ENCODE assay signal across 9 mouse cellular contexts in genomic region chr9:53402991-53403390, GRCm38 (mm10). TPM values are rescaled to one million over a fixed set of nuclear protein-coding genes. Genes with fewer than 3 reads are reported as not detected.
DNase-seq lines count a peak whose midpoint lies in the region; ATAC-seq lines count a peak whose summit lies in the region.
"Had no signal": no experiment of that assay in that cellular context is flagged by ENCODE, and none has a peak within 500 bp of the region (broad histone marks: within the 10 kb centered on the region; RNA-seq: fewer than 3 reads in every experiment).

No protein-coding gene starts in this region.

- ATAC-seq in embryonic facial prominence, embryonic 13.5 days (ENCODE audit: insufficient number of reproducible peaks, insufficient read depth, low FRiP score, low TSS enrichment, low read depth), result no peak
- ATAC-seq in hindbrain, embryonic 14.5 days (ENCODE audit: low FRiP score), result no peak
- ATAC-seq in limb, embryonic 15.5 days (ENCODE audit: insufficient number of reproducible peaks, low FRiP score, low TSS enrichment, low read depth), result no peak
- no peak for ATAC-seq in liver, embryonic 11.5 days (replicated peaks; ENCODE audit: low FRiP score)

- peak; percentile 36 for DNase-seq in kidney, adult 9 months
- DNase-seq in kidney, adult 11 months, result no peak
- DNase-seq in hindbrain, embryonic 14.5 days (ENCODE audit: low spot score), result peak; percentile 50
- no peak for DNase-seq in embryo, embryonic 10 days (ENCODE audit: low spot score)
- DNase-seq in liver, embryonic 11.5 days (ENCODE audit: low spot score), result no peak
- DNase-seq: cerebellum, adult 9-11 months had no signal

- peak overlapping the region; percentile 64 for H3K27ac ChIP-seq in embryonic facial prominence, embryonic 13.5 days
- peak overlapping the region; percentile 48 for H3K27ac ChIP-seq in hindbrain, embryonic 14.5 days
- H3K27ac ChIP-seq in limb, embryonic 15.5 days, result peak overlapping the region; percentile 70; the same call in 1 of the 2 replicates
- no peak overlapping the region for H3K27ac ChIP-seq in liver, embryonic 11.5 days (ENCODE audit: low read depth, low read length)
- H3K27ac ChIP-seq: liver, embryonic 15.5 days had no signal

- no peak overlapping the region for H3K9ac ChIP-seq in embryonic facial prominence, embryonic 13.5 days
- no peak overlapping the region for H3K9ac ChIP-seq in hindbrain, embryonic 14.5 days
- no peak overlapping the region for H3K9ac ChIP-seq in limb, embryonic 15.5 days
- no peak overlapping the region for H3K9ac ChIP-seq in liver, embryonic 11.5 days (ENCODE audit: low read depth, low read length)
- H3K9ac ChIP-seq: liver, embryonic 15.5 days had no signal

- H3K36me3 ChIP-seq in embryonic facial prominence, embryonic 13.5 days, result peaks cover 5% of the 10 kb centered on the region; the same call in 1 of the 2 replicates
- no peaks in the 10 kb centered on the region for H3K36me3 ChIP-seq in hindbrain, embryonic 14.5 days (replicated peaks; ENCODE audit: control insufficient read depth, insufficient read depth)
- peaks cover 6% of the 10 kb centered on the region; the same call in 1 of the 2 replicates for H3K36me3 ChIP-seq in limb, embryonic 15.5 days
- no peaks in the 10 kb centered on the region for H3K36me3 ChIP-seq in liver, embryonic 11.5 days (ENCODE audit: control insufficient read depth, insufficient read depth, low read length)
- H3K36me3 ChIP-seq: liver, embryonic 15.5 days had no signal

- no peaks in the 10 kb centered on the region for H3K27me3 ChIP-seq in embryonic facial prominence, embryonic 13.5 days
- no peaks in the 10 kb centered on the region for H3K27me3 ChIP-seq in hindbrain, embryonic 14.5 days (ENCODE audit: control insufficient read depth, insufficient read depth, low read length)
- H3K27me3 ChIP-seq in limb, embryonic 15.5 days, result no peaks in the 10 kb centered on the region
- no peaks in the 10 kb centered on the region for H3K27me3 ChIP-seq in liver, embryonic 11.5 days (replicated peaks; ENCODE audit: control insufficient read depth, insufficient read depth, low read length)
- H3K27me3 ChIP-seq: liver, embryonic 15.5 days had no signal

- H3K9me3 ChIP-seq in embryonic facial prominence, embryonic 13.5 days, result no peaks in the 10 kb centered on the region
- no peaks in the 10 kb centered on the region for H3K9me3 ChIP-seq in hindbrain, embryonic 14.5 days (ENCODE audit: control insufficient read depth, low read length)
- no peaks in the 10 kb centered on the region for H3K9me3 ChIP-seq in limb, embryonic 15.5 days
- no peaks in the 10 kb centered on the region for H3K9me3 ChIP-seq in liver, embryonic 11.5 days (ENCODE audit: control insufficient read depth, low read length)
- H3K9me3 ChIP-seq: liver, embryonic 15.5 days had no signal

- peak overlapping the region; percentile 50 for H3K4me2 ChIP-seq in embryonic facial prominence, embryonic 13.5 days
- peak overlapping the region; percentile 38 for H3K4me2 ChIP-seq in hindbrain, embryonic 14.5 days (replicated peaks)
- peak overlapping the region; percentile 45; the same call in 1 of the 2 replicates for H3K4me2 ChIP-seq in limb, embryonic 15.5 days
- no peak overlapping the region for H3K4me2 ChIP-seq in liver, embryonic 11.5 days

- H3K4me1 ChIP-seq in embryonic facial prominence, embryonic 13.5 days, result peaks cover 22% of the 10 kb centered on the region
- H3K4me1 ChIP-seq in hindbrain, embryonic 14.5 days (replicated peaks; ENCODE audit: control insufficient read depth, insufficient read depth, low read length), result peaks cover 27% of the 10 kb centered on the region
- peaks cover 15% of the 10 kb centered on the region for H3K4me1 ChIP-seq in limb, embryonic 15.5 days
- H3K4me1 ChIP-seq in liver, embryonic 11.5 days (replicated peaks; ENCODE audit: control insufficient read depth, insufficient read depth, low read length), result peaks cover 3% of the 10 kb centered on the region; the same call in 1 of the 2 replicates
- H3K4me1 ChIP-seq: liver, embryonic 15.5 days had no signal

- 0 out of 2 replicates have a peak overlapping the region, but pooled peaks have one; percentile 14 for H3K4me3 ChIP-seq in embryonic facial prominence, embryonic 13.5 days
- H3K4me3 ChIP-seq in hindbrain, embryonic 14.5 days (replicated peaks; ENCODE audit: low read length), result no peak overlapping the region
- H3K4me3 ChIP-seq in limb, embryonic 15.5 days, result peak overlapping the region; percentile 21; the same call in 1 of the 2 replicates
- no peak overlapping the region for H3K4me3 ChIP-seq in liver, embryonic 11.5 days (ENCODE audit: low read depth, low read length)
- H3K4me3 ChIP-seq: liver, embryonic 15.5 days had no signal

- 51% methylated on average over 8 of the region's 8 CpGs for WGBS in embryonic facial prominence, embryonic 13.5 days
- 59% methylated on average over 8 of the region's 8 CpGs for WGBS in hindbrain, embryonic 14.5 days
- WGBS in limb, embryonic 15.5 days, result 28% methylated on average over 8 of the region's 8 CpGs
- 81% methylated on average over 8 of the region's 8 CpGs for WGBS in liver, embryonic 11.5 days

RNA-seq across cellular contexts. Expression of gene 4930550C14Rik, which starts 0.9 kb away (rescaled TPM):
- 1.1 and 2.0 TPM in 2 replicates for polyA plus RNA-seq in embryonic facial prominence, embryonic 13.5 days (2015; fragmentation: Nextera tagmentation; extraction: Ambion mirVana)
- 0.31 TPM in 1 of 2 replicates, not detected in the other for polyA plus RNA-seq in hindbrain, embryonic 14.5 days (2014; fragmentation: Nextera tagmentation; extraction: Ambion mirVana)
- polyA plus RNA-seq in limb, embryonic 15.5 days (2015; fragmentation: Nextera tagmentation; extraction: Ambion mirVana), result 0.84 and 1.3 TPM in 2 replicates
- 0.85 and 1.0 TPM in 2 replicates for polyA plus RNA-seq in liver, embryonic 11.5 days (2014; fragmentation: Nextera tagmentation; extraction: Ambion mirVana)

RNA-seq across cellular contexts. Expression of gene Kdelc2, which starts 19.2 kb away (rescaled TPM):
- 20.7 TPM in 2 replicates for polyA plus RNA-seq in embryonic facial prominence, embryonic 13.5 days (2015; fragmentation: Nextera tagmentation; extraction: Ambion mirVana)
- 6.6 and 7.7 TPM in 2 replicates for polyA plus RNA-seq in hindbrain, embryonic 14.5 days (2014; fragmentation: Nextera tagmentation; extraction: Ambion mirVana)
- 31.9 and 32.4 TPM in 2 replicates for polyA plus RNA-seq in limb, embryonic 15.5 days (2015; fragmentation: Nextera tagmentation; extraction: Ambion mirVana)
- 11.2 and 12.0 TPM in 2 replicates for polyA plus RNA-seq in liver, embryonic 11.5 days (2014; fragmentation: Nextera tagmentation; extraction: Ambion mirVana)

Comparison
In these comparisons a context has a peak if more than half of its experiments do, and no peak if none do; other contexts are left out.
1. DNase-seq: peak in kidney, adult 9 months (single experiment) and hindbrain, embryonic 14.5 days (single experiment); none in kidney, adult 11 months (single experiment), embryo, embryonic 10 days (single experiment) and liver, embryonic 11.5 days (single experiment).
2. H3K4me3 ChIP-seq: peak in embryonic facial prominence, embryonic 13.5 days (single experiment) and limb, embryonic 15.5 days (single experiment); none in hindbrain, embryonic 14.5 days (single experiment) and liver, embryonic 11.5 days (single experiment).